Mouse (Mus musculus) brain, embryonic 14.5 days (tissue): ENCODE results near the gene Abca2.

Source experiments
- CTCF ChIP-seq: fragments of 200-500 bp; IDR thresholded peaks from 2 replicates; pipeline ENCODE4 v1.5.1; 2012; ENCODE audit warnings: inconsistent platforms, mild to moderate bottlenecking, moderate library complexity, borderline replicate concordance; ENCODE audit not compliant: insufficient read depth, insufficient read length; ENCODE audit errors: extremely low read depth
- POLR2A ChIP-seq: fragments of 200-500 bp; IDR thresholded peaks from 2 replicates; pipeline ENCODE4 v1.6.1; 2012; ENCODE audit warnings: mild to moderate bottlenecking, inconsistent platforms, borderline replicate concordance; ENCODE audit not compliant: poor library complexity, insufficient read depth, insufficient read length, severe bottlenecking; ENCODE audit errors: extremely low read depth

DNA sequence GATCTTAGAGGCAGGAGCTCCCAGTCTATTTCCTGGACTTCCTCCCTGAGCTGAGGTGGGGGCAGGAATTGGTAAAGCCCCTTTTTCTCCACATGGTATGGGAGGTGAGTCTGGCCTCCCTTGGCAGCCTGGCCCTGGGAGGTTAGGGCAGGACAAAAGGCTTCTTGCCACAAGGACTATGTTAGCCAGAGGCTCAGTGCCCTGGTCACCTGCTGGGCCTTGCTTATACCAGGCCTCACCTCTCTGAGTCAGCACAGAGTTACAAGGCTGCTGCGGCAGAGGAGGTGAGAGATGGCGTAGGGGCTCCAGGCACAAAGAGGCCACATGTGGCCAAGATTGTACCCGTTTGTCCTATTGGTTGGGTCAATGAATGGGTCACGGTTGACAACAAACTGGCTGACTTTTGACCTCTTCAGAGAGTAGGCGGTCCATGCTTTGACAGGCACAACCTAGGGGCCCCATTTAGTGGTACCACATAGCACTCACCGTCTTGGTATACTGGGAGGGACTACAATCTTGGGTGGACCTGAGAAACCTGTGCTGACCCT, 2.9 kb downstream of the Abca2 start:
- TF ChIP-seq POLR2A (no peak), CTCF (no peak)
